Mouse (Mus musculus): ENCODE results near the gene Ctsf.

GRCm38 (mm10) chr19:4879324-4879703 lies 24.4 kb downstream of the Ctsf start:
- TF ChIP-seq CTCF (IDR thresholded peaks at IDR 0.05; ENCODE audit: borderline replicate concordance, extremely low read depth, insufficient read depth, insufficient read length): no peak
- TF ChIP-seq POLR2A (IDR thresholded peaks at IDR 0.05; ENCODE audit: borderline replicate concordance, extremely low read depth, insufficient read depth, insufficient read length, poor library complexity, severe bottlenecking): no peak

Data from brain, embryonic 14.5 days (tissue).